18 mouse cellular contexts compared by ENCODE assay signal in the genomic region with DNA sequence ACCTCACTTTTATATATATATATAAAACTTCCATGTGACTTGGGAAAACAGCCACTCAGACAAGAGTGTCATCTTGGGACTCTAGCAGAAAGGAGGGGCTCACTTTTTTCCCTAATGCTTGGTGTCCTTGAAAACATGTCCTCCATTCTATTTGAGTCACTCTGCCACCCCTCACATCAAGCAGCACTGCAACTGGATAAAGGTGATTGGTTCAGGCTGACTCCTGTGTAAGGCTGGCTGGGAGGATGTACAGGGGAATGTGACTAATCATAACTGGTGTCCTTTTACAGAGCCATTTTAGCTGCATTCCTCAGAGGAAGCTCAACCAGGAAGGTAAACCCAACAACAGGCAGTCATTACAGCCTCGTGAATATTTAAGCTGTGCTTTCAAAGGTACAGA.
DNase-seq lines count a peak whose midpoint lies in the region; ATAC-seq and TF ChIP-seq lines count a peak whose summit lies in the region.
"Had no signal": no experiment of that assay in that cellular context is flagged by ENCODE, and none has a peak within 500 bp of the region (broad histone marks: within the 10 kb centered on the region; RNA-seq: fewer than 3 reads in every experiment).

No protein-coding gene starts in this region.

- ATAC-seq in heart, embryonic 14.5 days (ENCODE audit: insufficient number of reproducible peaks, insufficient read depth, low FRiP score, low read depth): no peak
- ATAC-seq: forebrain, embryonic 13.5 days; forebrain, postnatal 0 days; intestine, embryonic 16.5 days had no signal

- WGBS in heart, embryonic 10.5 days: 71% methylated on average over 1 of the region's 1 CpGs
- WGBS in heart, adult 2 months: 52% methylated on average over 1 of the region's 1 CpGs
- 43% methylated on average over 1 of the region's 1 CpGs for WGBS in heart, embryonic 14.5 days

- TF ChIP-seq POLR2A in heart, adult 2 months (IDR thresholded peaks at IDR 0.05; ENCODE audit: insufficient read depth, low read depth, low read length): no peak

- no peak for TF ChIP-seq CTCF in heart, adult 2 months (IDR thresholded peaks at IDR 0.05)
- TF ChIP-seq CTCF in left cerebral cortex, adult 2 months (IDR thresholded peaks at IDR 0.05): no peak

- H3K4me3 ChIP-seq in heart, embryonic 10.5 days: no peak overlapping the region
- H3K4me3 ChIP-seq in heart, adult 2 months: no peak overlapping the region
- no peak overlapping the region for H3K4me3 ChIP-seq in heart, embryonic 14.5 days (ENCODE audit: control insufficient read depth in 1 of 2, insufficient read depth in 1 of 2, low read depth in 1 of 2, low read length in 2 of 2)
- no peak overlapping the region for H3K4me3 ChIP-seq in left cerebral cortex, adult 2 months
- H3K4me3 ChIP-seq: embryonic facial prominence, embryonic 10.5 days; forebrain, embryonic 13.5 days; hindbrain, embryonic 15.5 days had no signal

- intact Hi-C loops in heart, adult 2 months (cut with DNase I): no loop called here
- intact Hi-C loops in left cerebral cortex, adult 2 months (cut with DNase I): no loop called here

- H3K27me3 ChIP-seq in heart, embryonic 10.5 days (ENCODE audit: insufficient read depth, poor library complexity, severe bottlenecking): no peaks in the 10 kb centered on the region
- H3K27me3 ChIP-seq in heart, adult 2 months (ENCODE audit: control insufficient read depth, insufficient read depth, low read length): no peaks in the 10 kb centered on the region
- H3K27me3 ChIP-seq in heart, embryonic 14.5 days (ENCODE audit: control insufficient read depth, insufficient read depth, low read length): no peaks in the 10 kb centered on the region
- H3K27me3 ChIP-seq: forebrain, embryonic 13.5 days; hindbrain, embryonic 15.5 days had no signal

- H3K9me3 ChIP-seq in heart, embryonic 10.5 days: no peaks in the 10 kb centered on the region
- no peaks in the 10 kb centered on the region for H3K9me3 ChIP-seq in heart, embryonic 14.5 days (ENCODE audit: control insufficient read depth, low read length)
- H3K9me3 ChIP-seq: embryonic facial prominence, embryonic 10.5 days; forebrain, embryonic 13.5 days; hindbrain, embryonic 15.5 days had no signal

- H3K79me2 ChIP-seq in heart, adult 2 months (replicated peaks; ENCODE audit: control insufficient read depth, insufficient read depth, low read length): peaks cover 3% of the 10 kb centered on the region; the same call in 1 of the 2 replicates

- no peak overlapping the region for H3K9ac ChIP-seq in heart, adult 2 months (ENCODE audit: low read depth, low read length)
- H3K9ac ChIP-seq in heart, embryonic 14.5 days (ENCODE audit: low read length): no peak overlapping the region
- H3K9ac ChIP-seq: forebrain, embryonic 13.5 days; forebrain, postnatal 0 days; hindbrain, embryonic 15.5 days had no signal

- DNase-seq in heart, embryonic 10.5 days (ENCODE audit: low spot score): no peak
- no peak for DNase-seq in heart, adult 2 months
- DNase-seq in heart, adult 18-20 months: no peak
- peak; percentile 10 for DNase-seq in retina, postnatal 1 day
- no peak for DNase-seq in retina, embryonic 14.5 days (ENCODE audit: low spot score)
- no peak for DNase-seq in left cerebral cortex, adult 2 months (ENCODE audit: extremely low spot score in 1 of 2, low spot score in 2 of 2)
- DNase-seq: adrenal gland, adult 8-10 months; adrenal gland, postnatal 36 days; cerebellum, adult 2 months; cerebellum, postnatal 10 days; forebrain, postnatal 0 days; gastrocnemius, postnatal 14 days; kidney, adult 2 months had no signal

- H3K4me2 ChIP-seq in heart, embryonic 14.5 days (ENCODE audit: low read length): no peak overlapping the region
- H3K4me2 ChIP-seq: forebrain, embryonic 13.5 days; hindbrain, embryonic 15.5 days had no signal

- H3K36me3 ChIP-seq in heart, embryonic 10.5 days: peaks cover 6% of the 10 kb centered on the region; the same call in 1 of the 2 replicates
- H3K36me3 ChIP-seq in heart, adult 2 months (ENCODE audit: control insufficient read depth, insufficient read depth, low read length): no peaks in the 10 kb centered on the region
- H3K36me3 ChIP-seq in heart, embryonic 14.5 days (ENCODE audit: control insufficient read depth, insufficient read depth, low read length): no peaks in the 10 kb centered on the region
- H3K36me3 ChIP-seq: embryonic facial prominence, embryonic 10.5 days; hindbrain, embryonic 15.5 days had no signal

- TF ChIP-seq EP300 in heart, adult 2 months (IDR thresholded peaks at IDR 0.05; ENCODE audit: insufficient read depth, low read depth, low read length): no peak

- peak overlapping the region; percentile 32; the same call in 1 of the 2 replicates for H3K27ac ChIP-seq in heart, embryonic 10.5 days
- H3K27ac ChIP-seq in heart, adult 2 months: no peak overlapping the region
- H3K27ac ChIP-seq in heart, embryonic 14.5 days (replicated peaks in 1 of 2; ENCODE audit: control insufficient read depth in 1 of 2, insufficient read depth in 1 of 2, low read depth in 2 of 2, low read length in 2 of 2): peak overlapping the region; percentile 69 to 71
- H3K27ac ChIP-seq in left cerebral cortex, adult 2 months: no peak overlapping the region
- H3K27ac ChIP-seq: embryonic facial prominence, embryonic 10.5 days; forebrain, embryonic 13.5 days; hindbrain, embryonic 15.5 days had no signal

- peaks cover 91% of the 10 kb centered on the region for H3K4me1 ChIP-seq in heart, embryonic 10.5 days
- H3K4me1 ChIP-seq in heart, adult 2 months (ENCODE audit: control insufficient read depth, insufficient read depth, low read length): peaks cover 8% of the 10 kb centered on the region
- H3K4me1 ChIP-seq in heart, embryonic 14.5 days (ENCODE audit: control insufficient read depth in 2 of 2, insufficient read depth in 2 of 2, low read length in 2 of 2): peaks cover 47 to 95% of the 10 kb centered on the region in 2 experiments

Comparison
In these comparisons a context has a peak if more than half of its experiments do, and no peak if none do; other contexts are left out.
1. H3K27ac ChIP-seq: peak in heart, embryonic 10.5 days (single experiment) and heart, embryonic 14.5 days (2 of 2); none in heart, adult 2 months (single experiment) and left cerebral cortex, adult 2 months (single experiment).